Mouse (Mus musculus) brown adipose tissue, adult 24 weeks (tissue): ENCODE results near the gene Fbxo24. TPM values are rescaled to one million over a fixed set of nuclear protein-coding genes. Genes with fewer than 3 reads are reported as not detected.

Source experiments
- H3K27ac ChIP-seq: fragments of 200-500 bp; replicated peaks from 2 replicates; pipeline ENCODE4 v1.5.1; 2012; ENCODE audit warnings: low read depth, mild to moderate bottlenecking, low read length
- H3K4me1 ChIP-seq: fragments of 200-500 bp; 2 replicates; pipeline ENCODE4 v1.6.1; 2012; ENCODE audit warnings: low read length, mixed read lengths; ENCODE audit not compliant: control insufficient read depth, insufficient read depth, insufficient read length
- H3K4me3 ChIP-seq: fragments of 200-500 bp; 2 replicates; pipeline ENCODE4 v1.5.1; 2012; ENCODE audit warnings: low read depth, mild to moderate bottlenecking, low read length, moderate library complexity; ENCODE audit not compliant: insufficient read depth
- polyA plus RNA-seq: library from polyadenylated mRNA; stranded (reverse); fragments of >200 nt; gene quantifications from 2 replicates; pipeline ENCODE4 v1.2.4, GENCODE M21; 2012; ENCODE audit not compliant: missing spikeins, insufficient read depth, insufficient read length

The Fbxo24 gene
- polyA plus RNA-seq, 1 experiment, result not detected

DNA sequence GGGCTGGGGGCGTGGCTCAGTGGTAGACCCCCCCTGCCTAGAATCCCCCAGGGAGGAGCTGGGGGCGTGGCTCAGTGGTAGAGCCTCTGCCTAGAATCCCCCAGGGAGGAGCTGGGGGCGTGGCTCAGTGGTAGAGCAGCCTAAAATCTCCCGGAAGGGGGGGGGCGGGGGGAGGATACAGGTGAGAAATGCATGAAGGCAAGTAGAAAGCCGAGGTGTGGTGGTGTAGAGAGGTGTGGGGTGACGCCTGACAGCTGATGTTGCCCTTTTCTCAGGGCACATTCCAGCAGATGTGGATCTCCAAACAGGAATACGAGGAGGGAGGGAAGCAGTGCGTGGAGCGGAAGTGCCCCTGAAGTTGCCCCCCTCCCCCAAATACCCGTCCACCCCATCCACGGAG is 59.8 kb downstream of the Fbxo24 start:
- no peak overlapping the region for H3K27ac ChIP-seq
- no peak overlapping the region for H3K4me3 ChIP-seq
- H3K4me1 ChIP-seq, result peaks cover 2% of the 10 kb centered on the region; the same call in 1 of the 2 replicates

DNA sequence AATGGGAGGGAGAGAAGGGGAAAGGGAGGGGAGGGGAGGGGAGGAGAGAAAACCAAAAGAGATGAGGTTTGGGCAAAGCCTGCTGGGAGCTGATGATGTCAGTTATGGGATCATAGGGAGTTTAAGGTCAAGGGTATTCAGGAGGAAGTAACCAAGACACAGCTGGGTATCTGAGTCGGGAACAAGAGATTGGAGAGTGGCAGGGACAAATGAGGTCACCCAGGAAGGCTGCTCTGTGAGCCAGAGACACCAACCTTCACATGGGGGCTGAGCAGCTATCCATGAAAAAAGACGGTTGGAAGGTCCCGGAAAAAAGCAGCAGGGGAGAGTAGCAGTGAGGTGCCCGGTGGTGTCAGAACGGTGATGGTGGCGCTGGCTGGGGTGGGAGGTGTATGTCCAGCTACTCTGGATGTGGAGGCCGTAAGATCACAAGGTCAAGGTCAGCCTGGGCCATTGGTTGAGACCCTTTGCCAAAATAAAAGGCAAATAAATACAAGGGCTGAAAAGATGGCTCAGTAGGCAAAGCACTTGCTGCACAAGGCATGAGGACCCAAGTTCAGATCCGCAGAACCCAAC is 60.5 kb downstream of the Fbxo24 start:
- H3K27ac ChIP-seq, result no peak overlapping the region
- H3K4me1 ChIP-seq, result peaks cover 2% of the 10 kb centered on the region; the same call in 1 of the 2 replicates
- no peak overlapping the region for H3K4me3 ChIP-seq

DNA sequence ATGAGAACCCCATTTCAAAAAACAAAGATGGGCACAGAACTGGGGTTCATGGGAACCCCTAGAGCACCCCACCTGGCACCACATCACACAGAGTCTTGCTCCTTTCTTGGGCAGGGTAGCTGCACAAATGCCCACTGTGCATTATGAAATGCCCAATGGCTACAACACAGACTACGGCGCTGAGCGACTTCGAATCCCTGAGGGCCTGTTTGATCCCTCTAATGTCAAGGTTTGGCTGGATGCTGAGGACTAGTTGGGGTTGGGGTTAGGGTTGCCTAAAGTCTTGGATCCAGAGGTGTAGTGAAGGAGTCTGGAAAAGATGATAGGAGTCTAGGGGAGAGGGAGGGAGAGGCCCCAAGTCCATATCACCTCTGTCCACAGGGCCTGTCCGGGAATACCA is 62.4 kb downstream of the Fbxo24 start:
- no peak overlapping the region for H3K4me3 ChIP-seq
- H3K4me1 ChIP-seq, result peaks cover 2% of the 10 kb centered on the region; the same call in 1 of the 2 replicates
- H3K27ac ChIP-seq, result no peak overlapping the region

DNA sequence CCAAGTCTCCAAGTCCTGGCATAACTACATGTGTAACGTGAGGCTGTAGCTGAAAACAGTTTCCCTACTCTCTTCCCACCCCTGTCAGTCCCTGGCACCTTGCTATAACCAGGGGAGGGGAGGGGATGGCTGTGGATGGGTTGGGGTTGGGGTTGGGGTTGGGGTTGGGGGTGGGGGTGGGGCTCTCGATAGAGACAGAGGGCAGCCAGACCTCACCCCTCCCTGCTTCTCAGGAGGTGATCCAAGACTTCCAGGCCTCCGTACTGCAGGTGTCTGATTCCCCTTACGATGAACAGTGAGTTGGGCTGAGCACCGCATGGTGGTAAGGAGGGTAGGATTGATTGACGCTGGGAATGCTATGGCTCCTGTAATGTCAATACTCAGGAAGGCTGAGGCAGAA is 63.1 kb downstream of the Fbxo24 start:
- Histone ChIP-seq H3K27ac (no peak overlapping the region), H3K4me1 (peaks cover 2% of the 10 kb centered on the region; the same call in 1 of the 2 replicates), H3K4me3 (no peak overlapping the region)

DNA sequence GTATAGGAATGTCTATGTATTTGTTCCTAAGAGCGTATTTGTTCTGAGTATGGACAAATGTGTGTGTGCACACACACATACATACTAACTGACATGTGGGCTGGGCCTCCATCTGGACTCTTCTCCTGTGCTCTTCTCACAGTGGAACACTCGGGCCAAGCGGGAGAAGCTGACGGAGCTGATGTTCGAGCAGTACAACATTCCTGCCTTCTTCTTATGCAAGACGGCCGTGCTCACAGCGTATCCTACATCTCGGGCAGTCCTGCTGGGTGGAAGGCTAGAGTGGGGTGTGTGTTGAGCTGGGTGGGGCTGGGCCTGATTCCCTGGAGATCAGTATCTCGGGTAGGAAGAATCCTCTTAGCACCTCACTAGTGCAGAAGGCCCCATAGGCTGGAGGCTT is 65.8 kb downstream of the Fbxo24 start:
- no peak overlapping the region for H3K4me3 ChIP-seq
- H3K4me1 ChIP-seq, result no peaks in the 10 kb centered on the region
- no peak overlapping the region for H3K27ac ChIP-seq

Other genes with a start within 250 kb of the Fbxo24 start
- gene Zan, start 151.9 kb downstream of the Fbxo24 start, polyA plus RNA-seq, result not detected in 2 replicates
- gene Pop7, start 126.5 kb downstream of the Fbxo24 start, polyA plus RNA-seq, result 19.7 and 20.9 TPM in 2 replicates
- gene Gigyf1, start 110.5 kb downstream of the Fbxo24 start, polyA plus RNA-seq, result 8.6 and 11.2 TPM in 2 replicates
- gene Epo, start 95.8 kb downstream of the Fbxo24 start, polyA plus RNA-seq, result not detected in 2 replicates
- 285 and 328 TPM in 2 replicates for gene Gnb2, start 95.5 kb downstream of the Fbxo24 start, polyA plus RNA-seq
- not detected in 2 replicates for gene Actl6b, start 75.5 kb downstream of the Fbxo24 start, polyA plus RNA-seq
- gene Tfr2, start 59.2 kb downstream of the Fbxo24 start, polyA plus RNA-seq, result 4.6 and 6.1 TPM in 2 replicates
- gene Mospd3, start 27.9 kb downstream of the Fbxo24 start, polyA plus RNA-seq, result 31.1 and 45.9 TPM in 2 replicates
- gene Pcolce, start 15.2 kb downstream of the Fbxo24 start, polyA plus RNA-seq, result 66.8 and 89.9 TPM in 2 replicates
- 11.5 and 13.6 TPM in 2 replicates for gene Lrch4, start 119 bp upstream of the Fbxo24 start, polyA plus RNA-seq
- 0.95 and 2.3 TPM in 2 replicates for gene Gm20605, start 173 bp upstream of the Fbxo24 start, polyA plus RNA-seq
- 2.0 TPM in 1 of 2 replicates, not detected in the other for gene Sap25, start 12.3 kb upstream of the Fbxo24 start, polyA plus RNA-seq
- 22.0 and 26.4 TPM in 2 replicates for gene Irs3, start 16.7 kb upstream of the Fbxo24 start, polyA plus RNA-seq
- 16.2 and 17.6 TPM in 2 replicates for gene Agfg2, start 55.7 kb upstream of the Fbxo24 start, polyA plus RNA-seq
- not detected in 2 replicates for gene Nyap1, start 112.6 kb upstream of the Fbxo24 start, polyA plus RNA-seq
- 21.4 and 24.0 TPM in 2 replicates for gene Tsc22d4, start 116.7 kb upstream of the Fbxo24 start, polyA plus RNA-seq
- gene Ppp1r35, start 149.8 kb upstream of the Fbxo24 start, polyA plus RNA-seq, result 15.1 and 15.4 TPM in 2 replicates
- gene Mepce, start 158.7 kb upstream of the Fbxo24 start, polyA plus RNA-seq, result 14.3 and 21.2 TPM in 2 replicates
- gene Zcwpw1, start 158.8 kb upstream of the Fbxo24 start, polyA plus RNA-seq, result 2.9 and 4.9 TPM in 2 replicates
- 1.3 TPM in 1 of 2 replicates, not detected in the other for gene Pilra, start 207.3 kb upstream of the Fbxo24 start, polyA plus RNA-seq
- 1.0 and 1.4 TPM in 2 replicates for gene Pilrb1, start 229.1 kb upstream of the Fbxo24 start, polyA plus RNA-seq
- 2.5 and 5.5 TPM in 2 replicates for gene Pilrb2, start 242.8 kb upstream of the Fbxo24 start, polyA plus RNA-seq